Mouse (Mus musculus) monocyte, adult 5-6 weeks (primary cell): ENCODE measurements around the gene Pomt2. TPM values are rescaled to one million over a fixed set of nuclear protein-coding genes. Genes with fewer than 3 reads are reported as not detected.

ENCODE experiments used
- ATAC-seq: fragments of 153-309, 156-312 bp; replicated peaks from 2 replicates; pipeline ENCODE4 v1.8.0; 2017; ENCODE audit warnings: mild to moderate bottlenecking; ENCODE audit not compliant: low TSS enrichment, insufficient number of reproducible peaks, severe bottlenecking, poor library complexity, low FRiP score
- total RNA-seq: library from RNA; stranded (forward); fragments of 200-1000, 200-491, 200-594 nt; gene quantifications from 3 replicates; pipeline ENCODE4 v1.2.3, GENCODE M21; 2017

The Pomt2 gene
- total RNA-seq, 1 experiment from 2014 or later: 5.7 TPM

GRCm38 (mm10) chr12:87132210-87132609 lies 15.6 kb downstream of the Pomt2 start:
- no peak for ATAC-seq

DNA sequence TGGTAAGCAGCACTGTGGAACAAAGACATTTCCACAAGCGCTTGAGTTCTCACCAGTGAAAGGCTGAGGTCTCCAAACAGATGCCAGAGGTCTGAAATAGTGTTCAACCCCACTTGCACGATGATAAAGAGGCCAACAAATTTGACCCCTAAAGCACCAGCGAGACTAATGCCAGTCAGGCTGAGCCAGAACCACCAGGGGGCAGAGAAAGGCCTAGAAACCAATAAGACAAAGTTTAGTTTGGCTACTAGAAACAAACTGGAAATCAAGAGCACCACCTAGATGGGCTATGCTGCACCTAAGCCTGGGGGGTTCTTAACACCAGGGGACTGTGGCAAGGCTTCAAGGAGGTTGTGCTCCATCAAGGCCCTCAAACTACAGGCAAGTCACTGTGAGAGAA lies 16.1 kb downstream of the Pomt2 start:
- no peak for ATAC-seq

DNA sequence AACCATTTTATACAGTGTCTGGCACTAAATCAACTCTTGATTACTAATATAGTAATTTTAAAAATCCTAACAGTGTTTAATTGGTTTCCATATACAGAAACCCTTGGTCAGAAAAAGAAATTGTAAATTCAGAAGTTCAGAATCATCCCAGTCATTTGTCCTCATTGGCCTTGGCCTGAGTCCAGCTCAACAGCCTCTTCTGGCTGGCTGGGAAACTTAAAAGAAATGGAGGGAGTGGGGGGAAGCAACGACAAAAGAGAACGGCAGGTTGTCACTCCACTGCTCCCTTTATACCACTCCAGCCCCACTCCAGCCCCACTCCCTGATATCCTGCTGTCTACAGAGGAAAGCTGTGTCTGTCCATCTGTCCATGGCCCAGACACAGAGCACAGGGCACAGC lies 16.6 kb downstream of the Pomt2 start:
- ATAC-seq: no peak

DNA sequence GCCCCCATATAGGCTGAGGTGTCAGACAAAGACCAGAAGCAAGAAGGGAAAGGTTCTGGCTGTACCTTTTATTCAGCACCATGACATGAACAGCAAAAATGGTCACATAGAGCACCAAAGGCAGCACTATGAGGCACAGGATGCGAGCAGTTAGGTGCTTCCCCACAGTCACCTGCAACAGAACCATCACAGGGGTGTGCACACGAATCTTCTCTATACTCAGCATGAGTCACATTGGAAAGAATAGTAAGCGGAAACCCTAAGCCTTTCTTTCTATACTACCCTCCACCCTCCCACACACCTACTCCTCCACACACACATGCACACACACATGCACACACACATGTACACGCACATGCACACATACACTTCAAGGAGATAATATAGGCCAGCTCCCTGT lies 17.5 kb downstream of the Pomt2 start:
- no peak; the same call in 1 of the 2 replicates for ATAC-seq

- ATAC-seq: no peak
These were observed 20.5 kb downstream of the Pomt2 start for GRCm38 (mm10) chr12:87127256-87127655.

GRCm38 (mm10) chr12:87121918-87122589 lies 25.7 kb downstream of the Pomt2 start:
- ATAC-seq: no peak

- ATAC-seq: no peak
These were observed 40.3 kb downstream of the Pomt2 start for GRCm38 (mm10) chr12:87107357-87107977.

- ATAC-seq: no peak
These were observed 43.0 kb downstream of the Pomt2 start for GRCm38 (mm10) chr12:87104796-87105195.

GRCm38 (mm10) chr12:87103471-87103870 lies 44.3 kb downstream of the Pomt2 start:
- no peak for ATAC-seq

DNA sequence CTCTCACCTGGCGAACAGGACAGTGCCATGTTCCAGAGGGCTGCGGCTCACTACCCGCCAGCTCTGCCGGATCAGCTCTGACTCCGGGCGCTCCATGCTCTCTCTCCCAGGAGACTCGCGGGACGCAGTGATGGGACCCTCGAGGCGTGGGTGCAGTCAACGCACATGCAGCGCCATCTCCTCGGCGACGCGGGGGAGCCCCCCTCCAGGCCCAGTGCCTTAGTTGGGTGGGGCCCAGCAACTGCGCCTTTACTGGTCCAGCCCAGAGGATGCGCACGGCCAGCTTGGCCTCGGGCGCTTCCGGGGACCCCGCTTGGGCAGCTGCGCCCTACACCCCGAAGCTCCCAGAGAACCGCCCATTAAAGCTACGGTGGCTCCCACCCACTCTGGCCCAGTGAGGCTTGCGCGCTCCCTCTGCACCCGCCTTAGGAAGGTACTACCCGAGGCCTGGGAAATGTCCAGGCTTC lies 45.6 kb downstream of the Pomt2 start, which contains the start of gene Ngb:
Gene Ngb (minus strand): TSS at position 375 of the 467 bp plus-strand sequence.
- ATAC-seq: no peak

DNA sequence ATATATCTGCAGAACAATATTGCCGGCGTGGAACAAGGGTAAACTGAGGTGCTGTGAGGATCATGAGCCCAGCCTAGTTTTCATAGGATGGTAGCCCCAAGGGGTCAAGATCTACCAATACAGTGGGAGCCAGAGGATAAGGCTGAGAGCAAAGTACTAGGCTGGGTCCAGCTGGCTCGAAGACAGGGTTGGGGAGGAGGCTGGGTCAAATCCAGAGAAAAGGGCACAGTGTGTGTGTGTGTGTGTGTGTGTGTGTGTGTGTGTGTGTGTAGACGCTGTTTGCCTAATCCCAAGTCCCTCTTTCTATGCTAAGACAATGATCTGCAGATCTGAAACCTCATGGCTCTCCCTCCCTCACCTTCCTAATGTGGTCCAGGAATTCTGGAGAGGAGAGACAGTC lies 47.4 kb downstream of the Pomt2 start:
- ATAC-seq: no peak

DNA sequence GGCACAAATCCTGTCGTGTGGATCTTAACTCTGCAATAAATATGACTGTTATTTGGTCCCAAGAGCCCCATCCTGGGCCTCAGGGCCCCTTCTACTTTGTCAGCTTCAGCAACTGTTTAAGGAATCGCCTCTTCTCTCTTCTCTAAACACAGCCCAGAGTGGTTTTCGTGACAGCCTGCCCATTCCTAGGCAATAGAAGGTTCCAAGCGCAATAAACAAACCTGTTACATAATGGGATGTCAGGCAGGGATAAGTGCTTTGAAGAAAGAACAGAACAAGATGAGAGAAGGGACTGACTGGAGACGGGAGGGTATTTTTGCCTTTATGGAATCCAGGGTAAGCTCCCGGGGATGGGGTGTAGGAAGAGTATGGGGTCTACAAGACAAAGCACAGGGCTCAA lies 54.1 kb downstream of the Pomt2 start:
- no peak for ATAC-seq

- no peak for ATAC-seq
These were observed 54.5 kb downstream of the Pomt2 start for GRCm38 (mm10) chr12:87093249-87093648.

- ATAC-seq: no peak
These were observed 55.9 kb downstream of the Pomt2 start for GRCm38 (mm10) chr12:87091916-87092315.

DNA sequence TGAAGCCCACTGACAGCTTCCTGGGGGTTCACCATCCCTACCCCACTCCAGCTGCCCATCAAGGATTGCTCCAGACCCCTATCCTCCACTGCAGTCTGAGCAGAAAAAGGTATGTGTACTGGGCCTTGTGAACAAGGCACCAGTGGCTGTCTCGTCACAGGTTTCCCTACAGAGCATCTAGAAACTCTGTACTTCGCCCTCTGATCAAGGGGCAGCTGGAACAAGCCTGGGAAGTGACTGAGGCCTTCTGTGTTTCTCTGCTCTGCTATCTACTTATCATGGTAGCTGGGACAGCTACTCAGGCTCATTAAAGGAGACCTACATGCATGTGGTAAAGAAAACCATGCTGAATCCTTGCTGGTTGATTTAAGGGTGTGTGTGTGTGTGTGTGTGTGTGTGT lies 58.1 kb downstream of the Pomt2 start:
- ATAC-seq: no peak

GRCm38 (mm10) chr12:87089255-87089654 lies 58.5 kb downstream of the Pomt2 start:
- no peak for ATAC-seq

DNA sequence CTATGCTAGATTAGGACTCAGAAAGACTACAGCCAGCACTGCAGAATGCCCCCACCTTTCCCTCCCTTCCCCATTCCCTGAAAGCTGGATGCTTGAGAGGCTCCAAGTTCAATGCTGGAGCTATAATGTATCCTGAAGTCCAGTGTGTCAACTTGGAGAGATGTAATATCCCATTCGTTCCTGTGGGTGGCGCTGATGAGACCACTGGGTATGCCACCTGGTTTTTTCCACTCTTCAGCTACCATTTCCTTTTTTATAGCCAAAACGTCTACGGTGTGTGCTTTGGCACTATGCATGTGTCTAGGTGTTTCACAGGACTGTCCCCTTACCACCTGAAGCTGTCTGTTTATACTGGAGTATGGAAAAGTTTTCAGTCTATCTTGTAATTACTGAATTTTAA lies 59.4 kb downstream of the Pomt2 start:
- no peak for ATAC-seq

DNA sequence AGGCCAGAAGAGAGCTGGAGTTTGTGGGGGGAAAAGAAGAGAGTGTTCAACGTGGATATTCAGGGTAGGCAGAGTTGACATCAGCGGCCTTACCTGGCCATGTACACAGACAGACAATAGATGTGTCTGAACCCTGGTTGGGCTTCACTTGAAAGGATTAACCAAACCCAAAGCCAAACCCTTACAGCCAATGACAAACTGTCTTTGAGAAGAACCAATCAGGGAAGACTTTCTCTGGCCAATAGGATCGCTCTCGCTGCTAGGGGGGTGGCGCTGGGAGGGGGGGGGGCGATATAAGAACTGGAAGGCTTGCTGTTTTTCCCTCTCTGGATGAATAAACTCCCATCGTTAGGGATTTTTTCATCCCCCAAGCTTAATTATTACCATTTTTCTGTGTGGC lies 60.5 kb downstream of the Pomt2 start:
- ATAC-seq: no peak

DNA sequence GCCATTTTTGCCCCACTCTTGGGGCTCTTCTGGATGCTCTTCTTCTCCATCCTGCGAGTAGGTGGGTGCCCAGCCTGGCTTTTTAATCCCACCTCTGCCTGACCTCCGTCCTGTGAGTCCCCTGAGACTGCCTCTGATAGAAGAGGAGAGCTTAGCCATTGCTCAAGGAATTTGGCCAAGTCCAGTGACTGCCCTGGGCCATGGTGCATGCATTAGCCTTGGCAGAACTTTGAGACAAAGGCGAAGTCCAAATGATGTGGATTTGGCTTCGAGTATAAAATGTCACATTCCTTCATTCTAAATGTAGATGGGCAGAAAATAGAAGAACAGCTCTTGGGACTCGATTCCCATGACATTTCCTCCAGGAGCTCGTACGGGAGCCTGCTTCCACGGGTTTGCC lies 65.0 kb downstream of the Pomt2 start:
- ATAC-seq: no peak

DNA sequence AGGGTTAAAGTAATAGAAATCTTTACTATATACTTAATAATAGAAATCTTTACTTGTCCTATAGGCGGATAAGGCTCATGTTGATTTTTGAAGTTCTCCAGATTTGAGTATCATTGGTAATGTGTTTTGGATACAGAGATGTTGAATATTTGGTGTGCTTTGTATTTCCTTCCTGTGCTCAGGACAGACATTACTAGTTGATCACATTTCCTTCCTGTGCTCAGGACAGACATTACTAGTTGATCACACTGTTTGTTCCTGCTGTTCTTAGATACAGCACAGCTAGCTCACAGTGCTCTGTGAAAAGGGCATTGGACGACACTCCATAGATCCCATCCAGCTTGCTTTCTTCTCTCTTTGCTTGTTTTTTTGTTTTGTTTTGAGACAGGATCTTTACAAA lies 71.2 kb downstream of the Pomt2 start:
- no peak for ATAC-seq
